Mouse (Mus musculus): ENCODE measurements around the gene Eid1. TPM values are rescaled to one million over a fixed set of nuclear protein-coding genes. Genes with fewer than 3 reads are reported as not detected.

Gene Eid1
- polyA plus RNA-seq, 1 experiment = 16.5 TPM

DNA sequence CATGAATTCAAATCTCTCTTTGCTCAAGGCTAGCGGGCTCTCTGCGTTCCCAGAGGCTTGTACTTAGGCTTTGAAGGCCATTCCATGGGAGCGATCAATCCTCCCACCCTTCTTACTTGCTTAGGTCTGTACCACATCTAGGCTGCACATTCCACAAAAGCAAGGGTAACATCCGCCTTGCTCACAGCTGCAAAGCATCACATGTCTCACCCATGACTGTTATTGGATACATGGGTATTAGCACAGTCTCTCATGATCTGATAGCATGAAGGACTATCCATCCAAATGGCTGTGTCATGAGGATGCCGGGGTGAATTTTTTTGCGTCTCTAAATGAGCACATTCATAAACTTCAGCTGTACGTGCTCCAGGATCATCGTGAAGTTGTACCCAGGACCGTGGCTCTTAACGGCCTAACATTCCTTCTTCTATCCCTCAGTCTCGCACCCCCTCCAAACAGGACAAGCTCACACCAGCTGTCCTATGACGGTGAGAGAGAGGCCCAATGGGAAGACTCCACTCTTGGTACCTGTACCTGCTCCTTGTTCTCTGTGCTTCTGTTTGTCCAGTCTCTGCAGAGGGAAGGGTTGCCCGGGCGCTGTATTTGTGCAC, 22.0 kb upstream of the Eid1 start:
- Histone ChIP-seq H3K27me3 (ENCODE audit: control insufficient read depth, insufficient read depth, insufficient read length) (peaks cover 9% of the 10 kb centered on the region), H3K79me3 (ENCODE audit: low read depth) (no peaks in the 10 kb centered on the region), H3K36me3 (ENCODE audit: control insufficient read depth, insufficient read depth) (no peaks in the 10 kb centered on the region), H3K79me2 (ENCODE audit: control insufficient read depth, insufficient read depth) (no peaks in the 10 kb centered on the region), H3ac (ENCODE audit: control insufficient read depth, insufficient read length, low read depth) (no peak overlapping the region), H3K4me3 (ENCODE audit: insufficient read depth, poor library complexity, severe bottlenecking) (no peak overlapping the region)
- TF ChIP-seq FOSL1 (IDR thresholded peaks at IDR 0.05; ENCODE audit: insufficient read depth, low read length, poor library complexity, severe bottlenecking) (no peak), MAX (IDR thresholded peaks at IDR 0.05) (no peak), USF1 (IDR thresholded peaks at IDR 0.05; ENCODE audit: low read depth) (no peak), MYOD1 (IDR thresholded peaks at IDR 0.05; ENCODE audit: control insufficient read depth, insufficient read length, low read depth) (no peak), CEBPB (IDR thresholded peaks at IDR 0.05; ENCODE audit: low read depth) (no peak), MYOG (IDR thresholded peaks at IDR 0.05; ENCODE audit: control insufficient read depth, extremely low read depth, insufficient read length) (no peak), CTCF (IDR thresholded peaks at IDR 0.05; ENCODE audit: control insufficient read depth, insufficient read depth, insufficient read length) (no peak)

DNA sequence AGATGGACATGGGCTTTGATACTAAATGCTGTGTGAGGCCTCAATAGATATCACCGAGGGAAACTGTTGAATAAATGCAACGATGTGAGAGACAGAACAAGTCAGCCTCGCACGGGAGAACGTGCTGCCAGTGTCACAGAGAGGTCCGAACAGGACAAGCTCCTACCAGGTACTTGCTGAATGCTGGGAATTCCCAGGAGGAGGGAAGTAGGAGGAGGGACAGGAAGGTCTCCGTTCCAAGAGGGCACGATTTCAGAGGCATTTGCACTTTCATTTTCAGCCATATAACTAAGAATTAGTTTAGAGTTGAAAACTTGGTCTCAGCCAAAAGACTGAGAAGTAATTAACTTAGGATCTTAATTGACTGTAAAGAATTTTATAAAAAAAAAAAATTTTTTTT, 21.3 kb upstream of the Eid1 start:
- Histone ChIP-seq H3K27me3 (ENCODE audit: control insufficient read depth, insufficient read depth, insufficient read length) (peaks cover 9% of the 10 kb centered on the region), H3K79me2 (ENCODE audit: control insufficient read depth, insufficient read depth) (no peaks in the 10 kb centered on the region), H3K36me3 (ENCODE audit: control insufficient read depth, insufficient read depth) (no peaks in the 10 kb centered on the region), H3K79me3 (ENCODE audit: low read depth) (no peaks in the 10 kb centered on the region), H3K4me3 (ENCODE audit: insufficient read depth, poor library complexity, severe bottlenecking) (no peak overlapping the region), H3ac (ENCODE audit: control insufficient read depth, insufficient read length, low read depth) (no peak overlapping the region)
- TF ChIP-seq MYOD1 (IDR thresholded peaks at IDR 0.05; ENCODE audit: control insufficient read depth, insufficient read length, low read depth) (no peak), USF1 (IDR thresholded peaks at IDR 0.05; ENCODE audit: low read depth) (no peak), CEBPB (IDR thresholded peaks at IDR 0.05; ENCODE audit: low read depth) (no peak), MYOG (IDR thresholded peaks at IDR 0.05; ENCODE audit: control insufficient read depth, extremely low read depth, insufficient read length) (no peak), MAX (IDR thresholded peaks at IDR 0.05) (no peak), FOSL1 (IDR thresholded peaks at IDR 0.05; ENCODE audit: insufficient read depth, low read length, poor library complexity, severe bottlenecking) (no peak), CTCF (IDR thresholded peaks at IDR 0.05; ENCODE audit: control insufficient read depth, insufficient read depth, insufficient read length) (no peak)

DNA sequence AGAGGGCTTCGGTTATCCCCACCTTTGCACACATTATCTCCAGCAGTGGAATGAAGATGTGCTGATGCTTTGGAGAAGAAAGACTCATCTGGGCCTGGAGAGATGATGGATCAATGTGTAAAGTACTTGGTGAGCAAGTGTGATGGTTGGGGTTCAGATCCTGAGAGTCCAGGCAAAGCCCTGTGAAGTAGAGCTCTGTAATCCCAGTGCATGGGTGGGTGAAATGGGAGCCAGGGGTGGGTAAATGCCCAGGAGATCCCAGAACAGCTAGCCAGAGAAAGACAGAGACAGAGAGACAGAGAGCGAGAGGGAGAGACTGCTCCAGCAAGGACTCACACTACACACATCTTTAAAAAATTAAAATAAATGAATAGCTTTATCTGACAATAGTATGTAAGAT, 19.6 kb upstream of the Eid1 start:
- H3K79me2 ChIP-seq (ENCODE audit: control insufficient read depth, insufficient read depth) = no peaks in the 10 kb centered on the region
- H3K79me3 ChIP-seq (ENCODE audit: low read depth) = no peaks in the 10 kb centered on the region
- H3K4me3 ChIP-seq (ENCODE audit: insufficient read depth, poor library complexity, severe bottlenecking) = no peak overlapping the region
- H3ac ChIP-seq (ENCODE audit: control insufficient read depth, insufficient read length, low read depth) = no peak overlapping the region
- H3K36me3 ChIP-seq (ENCODE audit: control insufficient read depth, insufficient read depth) = no peaks in the 10 kb centered on the region
- TF ChIP-seq CTCF (IDR thresholded peaks at IDR 0.05; ENCODE audit: control insufficient read depth, insufficient read depth, insufficient read length) (no peak), FOSL1 (IDR thresholded peaks at IDR 0.05; ENCODE audit: insufficient read depth, low read length, poor library complexity, severe bottlenecking) (no peak), MAX (IDR thresholded peaks at IDR 0.05) (no peak), MYOD1 (IDR thresholded peaks at IDR 0.05; ENCODE audit: control insufficient read depth, insufficient read length, low read depth) (no peak), MYOG (IDR thresholded peaks at IDR 0.05; ENCODE audit: control insufficient read depth, extremely low read depth, insufficient read length) (no peak), USF1 (IDR thresholded peaks at IDR 0.05; ENCODE audit: low read depth) (no peak), CEBPB (IDR thresholded peaks at IDR 0.05; ENCODE audit: low read depth) (no peak)
- H3K27me3 ChIP-seq (ENCODE audit: control insufficient read depth, insufficient read depth, insufficient read length) = peaks cover 4% of the 10 kb centered on the region

DNA sequence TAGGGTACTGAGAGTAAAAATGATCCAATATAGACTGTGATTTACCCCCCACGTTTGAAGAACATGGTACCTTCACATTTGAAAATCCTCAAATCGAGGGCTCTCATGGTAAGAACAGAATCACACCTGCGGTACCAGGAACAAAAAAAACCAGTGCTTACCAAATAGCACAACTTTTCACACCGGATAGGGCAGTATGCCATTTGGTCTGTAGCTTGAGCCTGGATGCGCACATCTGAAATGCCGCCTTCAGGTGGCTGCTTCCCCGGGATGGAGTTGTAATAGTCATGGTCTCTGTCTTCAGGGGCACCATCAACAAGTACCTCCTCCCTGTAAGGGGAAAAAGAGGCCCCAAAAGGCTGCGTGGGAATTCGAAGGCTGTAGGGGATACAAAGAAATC, 17.5 kb upstream of the Eid1 start:
- Histone ChIP-seq H3K4me3 (ENCODE audit: insufficient read depth, poor library complexity, severe bottlenecking) (no peak overlapping the region), H3K36me3 (ENCODE audit: control insufficient read depth, insufficient read depth) (no peaks in the 10 kb centered on the region), H3ac (ENCODE audit: control insufficient read depth, insufficient read length, low read depth) (no peak overlapping the region), H3K27me3 (ENCODE audit: control insufficient read depth, insufficient read depth, insufficient read length) (no peaks in the 10 kb centered on the region), H3K79me2 (ENCODE audit: control insufficient read depth, insufficient read depth) (no peaks in the 10 kb centered on the region), H3K79me3 (ENCODE audit: low read depth) (no peaks in the 10 kb centered on the region)
- TF ChIP-seq MYOD1 (IDR thresholded peaks at IDR 0.05; ENCODE audit: control insufficient read depth, insufficient read length, low read depth) (no peak), CTCF (IDR thresholded peaks at IDR 0.05; ENCODE audit: control insufficient read depth, insufficient read depth, insufficient read length) (no peak), MYOG (IDR thresholded peaks at IDR 0.05; ENCODE audit: control insufficient read depth, extremely low read depth, insufficient read length) (no peak), CEBPB (IDR thresholded peaks at IDR 0.05; ENCODE audit: low read depth) (no peak), FOSL1 (IDR thresholded peaks at IDR 0.05; ENCODE audit: insufficient read depth, low read length, poor library complexity, severe bottlenecking) (no peak), USF1 (IDR thresholded peaks at IDR 0.05; ENCODE audit: low read depth) (no peak), MAX (IDR thresholded peaks at IDR 0.05) (no peak)

DNA sequence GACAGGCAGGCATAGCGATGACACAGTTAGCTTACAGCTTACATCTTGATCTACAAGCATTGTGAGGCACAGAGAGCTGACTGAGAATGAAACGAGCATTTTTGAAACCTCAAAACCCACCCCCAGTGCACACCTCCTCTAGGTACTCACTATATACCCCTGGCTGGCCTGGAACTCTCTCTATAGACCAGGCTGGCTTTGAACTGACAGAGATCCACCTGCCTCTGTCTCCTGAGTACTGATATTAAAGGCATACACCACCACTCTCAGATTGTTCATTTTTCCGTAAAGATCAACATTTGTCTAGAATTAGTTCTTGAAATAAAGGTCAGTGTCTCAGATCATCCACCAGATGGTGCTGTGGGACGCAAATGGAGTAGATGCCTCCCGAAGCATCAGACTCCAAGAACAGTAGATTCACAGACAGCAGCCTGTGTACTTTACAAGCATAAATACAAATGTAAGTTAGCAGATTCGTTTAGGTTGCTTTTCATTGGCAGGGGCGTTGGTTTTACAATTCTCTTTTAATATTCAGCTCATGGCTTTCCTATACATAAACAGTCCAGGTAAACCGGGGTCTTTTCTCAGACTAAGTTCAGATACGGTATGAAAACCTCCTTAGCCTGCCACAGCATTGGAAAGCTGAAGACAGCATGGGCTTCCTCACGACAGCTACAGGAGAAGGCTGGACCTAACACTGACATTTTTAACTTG, 12.9 kb upstream of the Eid1 start:
- no peak overlapping the region for H3ac ChIP-seq (ENCODE audit: control insufficient read depth, insufficient read length, low read depth)
- no peaks in the 10 kb centered on the region for H3K79me2 ChIP-seq (ENCODE audit: control insufficient read depth, insufficient read depth)
- H3K4me3 ChIP-seq (ENCODE audit: insufficient read depth, poor library complexity, severe bottlenecking) = no peak overlapping the region
- H3K36me3 ChIP-seq (ENCODE audit: control insufficient read depth, insufficient read depth) = no peaks in the 10 kb centered on the region
- no peaks in the 10 kb centered on the region for H3K79me3 ChIP-seq (ENCODE audit: low read depth)
- TF ChIP-seq CEBPB (IDR thresholded peaks at IDR 0.05; ENCODE audit: low read depth) (no peak), FOSL1 (IDR thresholded peaks at IDR 0.05; ENCODE audit: insufficient read depth, low read length, poor library complexity, severe bottlenecking) (no peak), MYOG (IDR thresholded peaks at IDR 0.05; ENCODE audit: control insufficient read depth, extremely low read depth, insufficient read length) (no peak), MYOD1 (IDR thresholded peaks at IDR 0.05; ENCODE audit: control insufficient read depth, insufficient read length, low read depth) (no peak), MAX (IDR thresholded peaks at IDR 0.05) (no peak), USF1 (IDR thresholded peaks at IDR 0.05; ENCODE audit: low read depth) (no peak), CTCF (IDR thresholded peaks at IDR 0.05; ENCODE audit: control insufficient read depth, insufficient read depth, insufficient read length) (no peak)
- no peaks in the 10 kb centered on the region for H3K27me3 ChIP-seq (ENCODE audit: control insufficient read depth, insufficient read depth, insufficient read length)

All from C2C12 (cell line).